Mouse (Mus musculus) hindbrain, embryonic 16.5 days (tissue): ENCODE measurements around the gene Gm11733. TPM values are rescaled to one million over a fixed set of nuclear protein-coding genes. Genes with fewer than 3 reads are reported as not detected.

Experiments used
- polyA plus RNA-seq: library from polyadenylated mRNA; unstranded; fragments of >200 nt; fragmentation: Nextera tagmentation; extraction: Ambion mirVana; gene quantifications from 2 replicates; pipeline ENCODE4 v1.2.1, GENCODE M21; 2015

Gm11733 gene
- polyA plus RNA-seq, 1 experiment from 2014 or later = 0.06 TPM

Other genes with a start within 250 kb of the Gm11733 start
- gene Tnrc6c, start 169.9 kb downstream of the Gm11733 start, polyA plus RNA-seq = 18.9 and 21.4 TPM in 2 replicates